Mouse (Mus musculus): ENCODE measurements at regions not wholly inside any gene's neighbourhood (a gene's known extent, or its start where the extent isn't known, plus 50 kb on each side); places are given as distances from the start of the nearest gene placed in this dataset.
A peak's percentile ranks its signal among the peaks of the same experiment; 100 is the strongest.

DNA sequence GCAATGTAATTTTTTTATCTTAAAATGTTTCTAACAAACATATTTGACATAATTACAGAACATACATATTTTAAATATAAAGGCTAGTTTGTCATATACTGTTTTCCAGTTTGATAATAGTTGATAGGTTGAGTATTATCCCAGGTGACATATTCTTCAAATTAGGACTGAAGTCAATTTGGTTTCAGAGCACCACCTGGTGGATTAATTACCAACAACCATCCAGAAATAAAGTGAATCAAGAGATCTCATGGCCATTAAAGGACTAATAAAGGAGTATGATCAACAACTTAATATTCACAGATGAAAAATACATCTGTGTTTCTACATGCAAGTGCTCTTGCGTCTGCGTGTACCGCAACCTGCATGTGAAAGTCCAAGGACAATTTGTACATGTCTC lies 50.3 kb upstream of the Nmu start:
- DNase-seq, result peak; percentile 5

DNA sequence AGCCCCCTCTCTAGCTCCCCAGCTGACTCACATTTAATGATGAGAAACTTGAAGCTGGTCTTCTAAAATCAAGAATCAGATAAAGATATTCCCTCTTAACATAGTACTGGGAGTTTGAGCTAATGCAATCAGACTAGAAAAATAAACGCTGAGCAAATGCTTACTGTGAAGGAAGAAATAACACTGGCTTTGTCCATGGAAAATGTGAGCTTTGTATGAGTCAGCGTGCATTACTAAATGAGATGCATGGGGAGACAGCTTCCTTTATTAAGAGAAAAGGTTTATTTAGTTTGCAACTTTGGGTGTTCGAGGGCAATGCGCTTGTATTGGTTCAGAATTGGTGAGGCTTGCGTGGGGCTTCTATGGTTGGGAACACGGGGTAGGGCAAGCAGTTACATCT lies 52.7 kb upstream of the Nmu start:
- no peak for DNase-seq

DNA sequence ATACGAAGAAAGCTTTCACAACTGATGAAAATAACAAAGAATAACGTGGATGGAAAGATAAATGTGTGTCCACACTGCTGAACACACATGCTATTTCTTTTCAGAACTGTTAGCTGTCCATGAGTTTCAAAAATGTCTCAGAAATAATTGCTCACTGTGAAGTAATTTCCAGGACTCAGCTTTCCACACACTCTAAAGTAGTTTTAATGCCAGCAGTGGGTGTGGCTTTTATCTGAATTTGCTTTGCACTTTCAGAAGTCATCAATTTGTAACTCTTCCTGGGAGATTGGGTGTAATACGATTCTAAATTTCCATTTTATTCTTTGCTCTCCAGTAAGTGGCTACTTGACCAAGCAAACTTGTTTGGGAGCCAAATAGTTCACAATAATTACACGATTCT lies 53.5 kb upstream of the Nmu start:
- no peak for DNase-seq

DNA sequence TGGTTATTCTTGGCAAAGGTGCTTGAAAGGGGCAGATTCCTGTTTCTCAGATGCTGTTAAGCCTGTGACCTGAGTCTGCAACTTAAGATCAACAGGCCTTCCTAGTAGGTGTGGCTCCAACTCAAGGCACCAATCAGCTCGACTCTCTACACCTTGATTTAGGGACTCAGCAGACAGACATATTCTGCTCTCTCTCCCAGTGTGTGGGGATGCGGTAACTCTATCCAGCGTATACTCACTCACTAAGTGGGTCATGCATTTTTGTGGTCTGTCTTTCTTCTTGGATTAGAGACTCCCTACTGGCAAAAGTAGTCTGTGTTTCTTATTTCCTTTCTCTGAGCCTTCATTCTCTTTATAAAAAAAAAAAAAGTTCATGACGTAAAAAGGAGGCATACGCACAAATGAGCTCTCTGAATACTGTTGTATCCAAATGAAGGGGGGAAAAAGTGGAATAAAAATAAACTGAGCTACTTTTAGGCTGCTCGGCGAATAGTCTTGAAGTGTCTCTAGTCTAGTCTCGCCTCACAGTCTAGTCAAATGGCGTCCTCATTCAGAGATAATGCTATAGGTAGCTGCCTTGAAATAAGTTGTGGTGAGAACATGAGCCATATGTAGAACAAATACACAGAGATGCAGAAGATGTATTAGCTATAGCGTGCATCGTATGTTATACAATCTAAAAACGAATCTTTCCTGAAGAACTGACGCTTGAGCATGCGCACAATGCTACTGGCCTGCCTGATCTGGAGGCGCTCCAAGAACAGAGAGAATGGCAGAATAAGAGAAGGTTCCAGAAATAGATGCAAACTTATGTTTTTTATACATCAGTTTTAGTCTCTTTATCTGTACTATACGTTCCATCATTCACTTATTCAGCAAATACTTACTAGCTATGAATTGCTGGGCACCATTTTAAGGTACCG lies 55.6 kb upstream of the Nmu start:
- no peak for DNase-seq

DNA sequence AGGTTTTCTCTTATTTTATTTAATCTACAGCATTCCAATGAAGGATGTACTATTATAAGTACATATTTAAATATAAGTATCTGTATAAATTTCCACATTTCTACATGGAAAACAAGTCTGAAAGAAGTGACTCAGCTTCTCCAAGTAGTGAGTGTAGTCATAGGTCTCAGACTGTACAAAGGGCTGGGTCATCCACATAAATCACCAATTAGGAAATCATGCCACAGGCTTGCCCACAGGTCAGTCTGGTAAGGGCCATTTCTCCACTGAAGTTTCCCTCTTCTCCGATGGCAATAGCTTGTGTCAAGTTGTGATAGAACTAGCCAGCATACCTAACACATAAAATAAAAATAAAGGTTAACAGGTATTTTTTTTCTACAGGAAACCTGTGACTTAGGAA lies 56.3 kb upstream of the Nmu start:
- no peak for DNase-seq

DNA sequence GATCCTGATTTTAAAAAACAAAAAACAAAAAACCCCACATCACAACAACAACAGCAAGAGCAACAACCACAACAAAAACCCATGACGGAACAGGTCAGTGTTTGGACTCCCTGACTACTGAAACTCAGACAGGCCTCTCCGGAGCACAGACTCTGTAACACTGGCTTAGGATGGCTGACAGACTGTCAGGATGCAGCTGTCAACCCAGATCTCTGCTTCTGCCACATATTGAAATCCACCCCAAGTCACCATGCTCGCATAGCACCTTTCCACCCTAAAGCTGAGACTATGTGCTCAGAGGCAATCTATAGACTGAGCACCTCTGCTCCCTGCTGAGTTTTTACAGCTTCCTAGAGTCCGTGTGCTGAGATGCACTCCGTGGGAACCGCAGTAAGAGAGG lies 57.0 kb upstream of the Nmu start:
- DNase-seq, result no peak

DNA sequence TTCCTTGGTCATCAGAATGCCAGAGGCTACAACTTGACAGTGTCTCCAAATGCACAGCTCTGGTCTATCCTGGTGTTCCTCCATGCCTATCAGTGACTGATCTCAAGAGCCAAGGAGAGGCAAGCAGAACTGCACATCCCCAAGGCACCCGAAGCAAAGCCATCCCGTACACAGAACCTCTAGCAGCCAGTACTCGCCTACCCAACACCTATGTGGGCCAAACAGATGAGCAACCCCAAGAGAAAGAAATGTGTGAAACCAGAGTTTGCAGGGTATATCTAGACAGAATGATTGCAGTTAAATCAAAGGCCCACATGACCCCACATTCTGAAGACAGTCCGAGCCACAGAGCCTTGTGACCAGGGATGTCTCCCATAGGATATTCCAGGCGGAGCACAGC lies 60.0 kb upstream of the Nmu start:
- no peak for DNase-seq

DNA sequence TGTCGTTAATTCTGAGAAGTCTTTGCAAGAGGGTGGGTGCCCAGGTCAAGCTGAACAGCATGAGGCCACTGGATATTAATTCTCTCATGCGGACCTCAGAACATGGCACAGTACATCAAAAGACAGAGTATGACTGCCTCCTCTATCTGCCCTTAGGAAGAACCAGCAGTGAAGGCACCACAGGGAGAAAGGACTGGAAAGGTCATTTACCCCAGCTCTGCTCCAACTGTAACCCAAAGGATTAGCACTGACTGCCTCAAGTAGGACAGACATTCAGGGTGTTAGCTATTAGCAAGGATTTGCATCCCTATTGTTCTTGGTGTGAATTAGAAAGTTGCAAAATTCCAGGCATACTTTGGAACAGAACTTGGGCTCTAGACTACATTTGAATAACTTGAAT lies 58.2 kb upstream of the Gm7271 start:
- DNase-seq, result no peak

DNA sequence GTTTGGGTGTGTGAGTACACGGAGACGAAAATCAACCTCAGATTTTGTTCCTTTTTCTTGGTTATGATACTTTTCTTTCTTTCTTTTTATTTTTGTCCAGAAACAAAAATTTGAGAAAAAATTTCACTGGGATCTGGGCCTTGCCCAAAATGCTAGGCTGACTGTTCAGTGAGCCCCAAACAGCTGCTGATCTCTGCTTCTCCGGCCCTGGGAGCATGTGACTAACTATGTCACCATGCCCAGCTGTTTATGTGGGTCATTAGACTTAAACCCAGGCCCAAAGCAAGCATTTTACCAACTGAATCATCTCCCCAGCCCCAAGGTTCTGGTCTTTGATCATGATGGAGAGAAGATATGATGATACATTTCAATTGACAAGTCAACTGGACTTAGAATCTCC lies 56.3 kb upstream of the Gm7271 start:
- no peak for DNase-seq

DNA sequence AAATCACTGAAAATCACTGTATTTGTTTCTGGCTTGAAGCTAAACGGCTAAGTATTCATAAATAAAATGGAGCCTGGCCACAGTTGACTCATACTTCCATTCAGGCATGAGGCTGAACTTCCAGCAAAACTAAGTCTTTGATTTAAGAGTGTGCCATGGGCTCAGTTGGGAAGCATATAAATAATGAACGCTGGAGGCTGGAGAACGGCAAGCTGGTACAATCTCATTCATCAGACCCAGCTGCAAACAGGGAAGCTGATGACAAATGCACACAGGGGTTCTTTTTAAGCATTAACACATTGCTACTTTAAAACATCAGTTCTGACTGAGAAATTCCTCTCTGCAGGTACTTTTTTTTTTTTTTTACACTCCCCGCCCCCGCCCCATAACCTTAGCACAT lies 54.4 kb upstream of the Gm7271 start:
- DNase-seq, result no peak

DNA sequence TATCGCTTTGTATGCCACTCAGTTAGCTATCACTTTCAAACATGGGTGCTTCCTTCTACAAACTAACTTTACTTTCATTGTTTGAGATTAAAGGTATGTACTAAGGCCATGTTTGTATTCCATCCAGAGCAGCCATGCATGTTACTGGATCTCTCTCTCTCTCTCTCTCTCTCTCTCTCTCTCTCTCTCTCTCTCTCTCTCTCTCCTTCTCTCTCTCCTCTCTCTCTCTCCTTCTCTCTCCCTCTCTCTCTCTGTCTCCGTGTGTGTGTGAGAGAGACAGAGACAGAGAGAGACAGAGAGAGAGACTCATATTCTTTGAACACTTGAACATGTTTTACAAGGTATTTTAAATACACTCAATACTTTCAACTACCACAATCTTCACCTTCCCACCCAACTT lies 50.2 kb upstream of the Gm7271 start:
- DNase-seq, result no peak
